Mouse (Mus musculus) kidney, postnatal 36 days (tissue): Measurements from ENCODE around the gene Tanc1.

Source experiments
- DNase-seq, 2 experiments: peaks; one replicate each; pipeline ENCODE4 v3.0.0; 2021 to 2022; ENCODE audit warnings: mixed read lengths in 2 of 2

The Tanc1 gene

GRCm38 (mm10) chr2:59721119-59721518 is 109.3 kb downstream of the Tanc1 start:
- DNase-seq, result no peak

- DNase-seq, result no peak
Measured at GRCm38 (mm10) chr2:59721758-59722157, 109.9 kb downstream of the Tanc1 start.

GRCm38 (mm10) chr2:59723311-59723710 is 111.5 kb downstream of the Tanc1 start:
- DNase-seq, result no peak

GRCm38 (mm10) chr2:59725518-59726185 is 113.8 kb downstream of the Tanc1 start:
- no peak for DNase-seq

- DNase-seq, result no peak
Measured at GRCm38 (mm10) chr2:59731831-59732230, 120.0 kb downstream of the Tanc1 start.

GRCm38 (mm10) chr2:59733410-59733809 is 121.6 kb downstream of the Tanc1 start:
- DNase-seq, result no peak

GRCm38 (mm10) chr2:59736401-59736898 is 124.6 kb downstream of the Tanc1 start:
- DNase-seq, result no peak

- DNase-seq, result no peak
Measured at GRCm38 (mm10) chr2:59737368-59737767, 125.5 kb downstream of the Tanc1 start.

- DNase-seq, result no peak
Measured at GRCm38 (mm10) chr2:59738356-59738755, 126.5 kb downstream of the Tanc1 start.

GRCm38 (mm10) chr2:59739036-59739435 is 127.2 kb downstream of the Tanc1 start:
- no peak for DNase-seq

- DNase-seq, result no peak
Measured at GRCm38 (mm10) chr2:59742500-59743116, 130.8 kb downstream of the Tanc1 start.

GRCm38 (mm10) chr2:59745428-59745827 is 133.6 kb downstream of the Tanc1 start:
- DNase-seq, result peak; percentile 61 to 83

- DNase-seq, result no peak
Measured at GRCm38 (mm10) chr2:59746070-59746469, 134.2 kb downstream of the Tanc1 start.

GRCm38 (mm10) chr2:59747757-59748156 is 135.9 kb downstream of the Tanc1 start:
- DNase-seq, result no peak

- no peak for DNase-seq
Measured at GRCm38 (mm10) chr2:59749371-59749770, 137.5 kb downstream of the Tanc1 start.

- DNase-seq, result no peak
Measured at GRCm38 (mm10) chr2:59751172-59751571, 139.3 kb downstream of the Tanc1 start.

- no peak for DNase-seq
Measured at GRCm38 (mm10) chr2:59752148-59752547, 140.3 kb downstream of the Tanc1 start.

GRCm38 (mm10) chr2:59752766-59753165 is 140.9 kb downstream of the Tanc1 start:
- no peak for DNase-seq

- no peak for DNase-seq
Measured at GRCm38 (mm10) chr2:59756137-59756753, 144.4 kb downstream of the Tanc1 start.

GRCm38 (mm10) chr2:59757015-59757414 is 145.2 kb downstream of the Tanc1 start:
- no peak for DNase-seq

GRCm38 (mm10) chr2:59758139-59758918 is 146.5 kb downstream of the Tanc1 start:
- no peak for DNase-seq

GRCm38 (mm10) chr2:59760731-59761130 is 148.9 kb downstream of the Tanc1 start:
- DNase-seq, result no peak

GRCm38 (mm10) chr2:59761183-59761582 is 149.3 kb downstream of the Tanc1 start:
- DNase-seq, result no peak
